Mouse (Mus musculus): Measurements from ENCODE around the gene Inhbc.

Inhbc gene

DNA sequence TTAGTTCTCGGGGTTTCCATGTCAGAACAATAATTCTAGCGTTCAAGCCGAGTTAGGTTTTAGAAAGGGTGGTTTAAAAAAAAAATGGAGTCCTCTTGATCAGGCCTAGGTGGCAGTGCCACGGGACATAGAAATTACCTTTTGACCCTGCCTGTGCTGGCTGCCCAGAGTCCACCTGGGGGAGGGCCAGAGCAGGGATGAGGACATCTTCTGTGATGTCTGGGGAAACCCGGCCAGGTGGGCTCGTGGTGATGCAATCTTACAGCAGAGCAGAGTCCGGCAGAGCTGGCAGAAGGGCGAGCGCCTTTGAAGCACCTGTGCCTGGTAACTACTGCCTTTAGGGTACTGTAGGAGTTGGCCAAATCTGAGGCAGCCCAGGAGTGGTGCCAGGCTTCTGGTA, 18.0 kb downstream of the Inhbc start:
- no peak for DNase-seq (ENCODE audit: extremely low read depth, low read depth)

DNA sequence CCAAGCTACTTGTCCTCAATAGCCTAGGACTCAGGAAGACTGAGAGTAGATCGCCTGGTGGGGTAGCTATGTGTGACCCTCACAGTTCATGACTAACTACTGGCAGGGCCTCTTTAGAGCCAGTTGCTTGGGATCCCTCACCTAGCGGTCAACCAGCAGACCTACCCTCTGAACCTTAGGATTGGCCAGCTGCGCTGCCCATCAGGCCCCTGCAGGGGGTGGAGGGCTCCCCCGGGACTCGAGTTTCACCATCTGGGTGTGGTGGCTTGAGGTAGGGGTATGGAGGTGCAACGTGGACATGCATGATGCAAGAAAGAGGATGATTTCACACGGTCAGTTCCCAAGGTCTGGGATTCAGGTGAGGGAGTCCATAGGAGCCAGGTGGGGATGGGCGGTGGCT, 18.5 kb downstream of the Inhbc start:
- DNase-seq (ENCODE audit: extremely low read depth, low read depth): no peak

DNA sequence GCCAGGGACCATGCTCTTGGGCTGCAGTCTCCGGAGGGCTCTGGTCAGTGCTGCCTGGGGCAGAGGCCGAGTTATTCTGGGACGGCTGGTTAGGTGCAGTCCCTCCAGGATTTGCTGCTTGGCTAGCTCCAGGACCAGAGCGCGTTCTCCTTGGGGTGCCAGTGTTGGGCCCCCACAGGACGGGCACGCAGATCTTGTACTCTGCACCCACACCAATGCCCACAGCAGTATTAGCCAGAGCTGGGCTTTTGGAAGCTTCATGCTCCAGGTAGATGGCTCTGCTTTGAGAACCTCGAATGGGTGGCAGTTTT, 19.0 kb downstream of the Inhbc start:
- no peak for DNase-seq (ENCODE audit: extremely low read depth, low read depth)

DNA sequence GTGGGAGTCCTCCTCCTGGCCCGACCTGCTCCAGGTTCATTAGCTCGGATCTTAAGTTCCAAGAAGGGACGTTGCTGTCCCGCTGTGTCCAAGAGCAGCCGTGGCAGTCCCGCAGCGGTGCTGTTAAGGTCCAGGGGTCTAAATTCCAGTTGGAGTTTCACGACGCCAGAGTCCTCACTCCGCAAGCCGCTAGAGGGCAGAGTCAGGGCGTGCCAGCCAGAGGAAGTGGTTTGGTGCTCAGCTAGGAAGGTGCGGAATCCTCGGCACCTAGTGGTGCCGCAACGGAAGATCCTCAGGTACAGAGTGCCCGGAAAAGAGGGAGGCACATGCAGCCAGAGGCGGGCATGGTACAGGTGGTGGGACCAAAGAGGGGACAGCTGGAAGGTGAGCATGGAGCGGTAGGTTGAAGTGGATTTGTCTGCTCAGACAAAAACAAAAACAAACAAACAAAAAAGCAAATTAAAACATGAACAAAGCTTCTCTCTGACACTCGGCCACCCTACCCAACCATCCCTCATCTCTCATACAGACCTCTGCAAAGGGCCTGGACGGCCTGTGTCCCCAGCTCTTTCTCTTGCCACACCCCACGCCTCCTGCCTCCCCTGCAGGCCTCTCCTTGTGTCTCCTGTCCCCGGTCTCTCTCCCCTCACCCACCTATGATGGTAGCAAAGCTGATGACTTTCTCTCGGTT, 19.5 kb downstream of the Inhbc start:
- peak; percentile 56 for DNase-seq (ENCODE audit: extremely low read depth, low read depth)

DNA sequence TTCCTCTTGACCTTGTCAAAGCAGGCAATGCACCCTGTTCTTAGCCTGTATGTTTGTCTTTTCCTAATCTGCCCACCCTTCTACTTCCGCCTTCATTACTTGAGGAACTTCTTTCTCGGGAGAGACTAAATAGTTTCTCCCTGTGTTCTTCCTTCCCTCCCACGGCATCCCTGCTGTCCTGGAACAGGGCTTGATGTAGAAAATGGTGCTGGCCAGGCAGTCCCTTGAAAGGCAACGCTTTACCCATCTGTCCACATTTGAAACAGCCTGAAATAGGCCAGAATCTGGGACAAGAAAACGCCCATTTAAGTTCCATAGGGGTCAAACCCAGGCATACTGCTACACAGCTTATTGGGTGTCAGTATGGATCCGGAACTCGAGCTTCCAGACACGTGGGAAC, 20.4 kb downstream of the Inhbc start:
- no peak for DNase-seq (ENCODE audit: extremely low read depth, low read depth)

DNA sequence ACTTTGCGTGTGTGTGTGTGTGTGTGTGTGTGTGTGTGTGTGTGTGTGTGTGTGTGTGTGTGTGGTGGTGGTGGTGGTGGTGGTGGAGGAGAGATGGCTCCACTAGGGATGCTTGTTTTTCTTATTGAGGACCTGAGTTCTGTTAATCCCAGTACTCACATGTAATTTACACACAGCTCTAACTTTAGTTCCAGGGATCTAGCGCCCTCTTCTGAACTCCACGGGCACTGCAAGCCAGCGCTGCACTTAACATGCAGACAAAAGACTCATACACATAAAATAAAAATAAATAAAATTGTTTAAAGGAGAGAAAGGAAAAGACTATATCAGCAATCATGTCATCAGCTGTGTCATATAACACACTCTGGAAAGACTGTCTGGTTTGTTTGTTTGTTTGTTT, 21.3 kb downstream of the Inhbc start:
- peak; percentile 43 for DNase-seq (ENCODE audit: extremely low read depth, low read depth)

DNA sequence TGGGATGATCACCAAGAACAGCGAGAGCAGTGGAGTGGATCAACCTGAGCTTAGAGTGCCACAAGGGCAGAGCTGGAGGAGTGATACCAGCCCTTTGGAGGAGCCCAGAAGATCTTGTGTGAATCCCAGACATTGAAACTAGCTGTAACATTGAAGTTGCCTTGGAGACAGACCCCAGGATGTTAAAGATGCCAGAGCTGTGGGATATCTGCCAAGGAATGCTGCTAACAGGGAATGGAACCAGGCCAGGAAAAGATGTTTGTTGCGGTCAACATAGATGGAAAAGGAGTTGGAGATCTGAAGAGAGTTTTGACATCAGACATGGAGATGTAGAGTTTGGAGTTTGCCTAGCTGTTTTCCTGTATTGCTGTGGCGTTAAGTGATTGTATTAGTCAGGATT, 24.1 kb downstream of the Inhbc start:
- DNase-seq (ENCODE audit: extremely low read depth, low read depth): no peak

DNA sequence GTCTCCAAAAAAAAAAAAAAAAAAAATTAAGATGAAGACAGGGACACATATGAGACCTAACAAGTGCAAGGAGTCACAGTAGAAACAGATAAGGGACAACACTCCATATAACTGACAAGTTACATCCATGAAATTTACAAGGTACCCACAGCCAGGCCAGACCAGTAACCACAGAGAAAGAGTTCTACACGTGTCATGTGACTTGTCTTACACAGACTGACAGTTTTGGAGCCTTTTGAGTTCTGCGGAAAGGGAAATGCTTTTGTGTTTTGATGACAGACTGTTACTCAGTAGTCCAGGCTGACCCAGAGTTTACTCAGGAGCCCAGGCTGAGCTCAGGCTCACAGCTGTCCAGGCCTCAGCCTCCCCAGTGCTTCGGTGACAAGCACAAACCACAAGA, 27.2 kb downstream of the Inhbc start:
- DNase-seq (ENCODE audit: extremely low read depth, low read depth): no peak

DNA sequence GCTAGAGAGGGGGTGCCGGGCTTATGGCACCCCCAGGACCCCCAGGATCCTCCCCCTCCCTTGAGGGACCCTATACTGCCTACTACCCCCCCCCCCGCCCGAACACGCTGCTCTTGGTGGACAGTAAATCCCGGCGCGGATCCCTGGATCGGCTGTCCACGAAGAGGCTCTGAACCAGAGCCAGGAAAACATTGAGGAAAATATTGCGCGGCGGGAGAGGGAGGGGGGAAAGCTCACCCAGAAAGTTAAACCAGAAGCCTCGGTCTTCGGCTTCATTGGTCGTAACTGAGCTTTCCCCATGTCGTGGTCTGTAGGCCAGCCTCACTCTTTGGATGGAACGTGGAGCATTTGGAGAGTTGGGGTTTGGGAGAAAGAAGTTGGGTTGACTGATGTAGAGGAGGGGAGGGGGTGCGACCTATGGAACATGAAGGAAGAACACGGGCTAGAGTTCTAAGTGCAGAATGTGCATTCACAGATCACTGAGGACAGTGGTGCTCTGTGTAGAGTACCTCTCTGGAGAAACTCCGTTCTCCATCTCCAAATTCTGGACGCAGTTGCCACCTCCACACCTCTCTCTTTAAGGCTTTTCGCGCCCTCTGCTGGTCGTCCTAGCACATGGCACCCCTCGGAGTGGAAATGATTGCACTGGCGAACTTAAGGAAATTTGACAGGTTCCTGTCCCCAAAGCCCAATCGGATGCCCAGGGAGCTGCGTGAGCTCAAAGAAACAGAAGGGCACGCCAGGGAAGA, 28.2 kb downstream of the Inhbc start, which contains the start of gene Gli1:
Gene Gli1, minus strand, starts transcription at position 84 of the 749 bp plus-strand sequence.
- DNase-seq (ENCODE audit: extremely low read depth, low read depth): peak; percentile 89

DNA sequence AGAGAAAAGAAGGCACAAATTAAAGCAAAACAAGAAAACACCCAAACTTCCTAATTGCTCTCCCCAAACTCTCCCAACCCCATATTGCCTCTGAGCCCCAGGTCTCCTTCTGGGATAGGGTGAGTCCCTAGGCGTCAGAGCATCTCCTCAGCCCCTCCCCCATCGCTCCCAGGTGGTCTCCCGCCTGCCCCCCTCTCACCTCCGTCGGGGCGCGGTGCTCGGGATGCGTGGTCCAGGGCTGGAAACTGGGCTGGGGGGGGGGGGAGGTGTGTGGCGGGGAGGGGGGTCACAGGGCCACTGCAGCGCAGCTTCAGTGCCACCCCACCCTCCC, 28.9 kb downstream of the Inhbc start:
- DNase-seq (ENCODE audit: extremely low read depth, low read depth): no peak

DNA sequence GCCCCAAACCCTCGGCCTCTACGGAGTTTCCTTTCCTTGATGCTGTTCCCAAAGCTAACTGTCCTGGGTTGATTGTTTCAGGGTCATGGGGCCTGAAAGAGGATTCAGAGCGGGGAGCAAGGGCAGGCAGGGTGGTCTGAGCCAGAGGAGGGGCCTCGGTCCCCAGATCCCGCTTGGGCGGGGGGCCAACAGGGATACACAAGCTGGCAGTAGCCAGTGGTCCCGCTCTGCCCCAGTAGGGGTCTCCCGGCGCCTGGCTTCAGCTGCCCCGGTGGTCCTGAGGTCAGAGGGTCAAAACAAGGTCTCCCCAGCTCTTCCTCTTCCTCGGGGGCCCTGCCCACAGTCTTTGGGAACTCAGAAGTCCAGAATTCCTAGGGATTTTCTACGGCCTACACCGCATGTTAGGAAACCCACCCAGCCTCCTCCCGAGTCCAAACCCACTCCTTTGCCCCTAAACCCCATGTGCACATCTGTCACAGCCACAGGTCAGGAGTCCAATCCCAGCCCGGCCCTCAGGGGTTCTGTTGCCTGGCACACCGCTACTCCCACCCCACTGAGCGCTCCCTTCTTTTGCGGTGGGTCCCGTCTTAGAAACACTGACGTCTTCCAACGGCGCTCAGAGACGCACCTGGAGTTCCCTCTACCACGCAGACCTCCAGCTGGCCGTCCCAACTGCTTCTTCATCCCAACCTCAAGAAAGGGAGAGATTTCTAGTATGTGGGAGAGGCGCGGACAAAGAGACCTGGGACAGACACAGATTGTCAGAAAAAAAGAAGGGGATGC, 29.5 kb downstream of the Inhbc start:
- no peak for DNase-seq (ENCODE audit: extremely low read depth, low read depth)

DNA sequence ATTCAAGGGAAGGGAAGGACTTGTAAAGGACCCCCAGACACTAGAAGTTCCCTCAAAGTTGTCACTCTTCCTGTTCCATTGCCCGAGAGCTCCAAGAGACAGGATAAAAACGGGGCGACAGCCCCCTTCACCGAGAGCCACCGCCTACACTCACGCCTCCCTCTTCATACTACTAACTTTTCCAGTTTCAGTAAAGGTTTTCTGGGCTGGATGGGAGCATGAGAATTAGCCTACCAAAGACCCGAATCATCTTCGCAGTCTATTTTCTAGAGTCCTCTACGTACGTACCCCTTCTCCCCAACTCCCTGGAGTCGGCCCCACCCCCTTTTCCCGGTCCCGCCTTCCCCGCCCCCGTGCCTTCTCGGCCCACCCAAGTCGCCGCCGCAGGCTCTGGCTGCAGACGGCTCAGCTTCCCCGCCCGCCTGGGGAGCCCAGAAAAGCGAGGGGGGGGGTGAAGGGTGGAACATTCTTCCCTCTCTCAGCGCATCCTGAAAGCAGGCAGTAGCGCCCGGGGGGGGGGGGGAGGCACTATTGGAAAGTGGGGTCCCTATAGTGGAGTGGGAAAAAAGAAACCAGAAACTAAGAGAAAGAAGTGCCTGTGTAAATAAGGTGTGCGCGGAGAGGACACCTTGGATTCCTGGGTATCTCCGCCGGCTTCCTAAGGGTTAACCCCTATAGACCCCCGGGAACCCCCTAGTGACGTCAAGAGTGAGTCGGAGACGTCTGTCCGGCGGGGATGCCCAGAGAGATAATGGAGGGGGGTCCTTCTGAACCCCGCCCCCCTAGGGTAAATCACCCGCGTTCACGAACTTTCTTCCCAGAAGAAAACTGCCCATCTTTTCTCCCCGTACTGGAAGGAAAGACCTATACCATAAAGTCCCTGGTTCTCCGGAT, 30.3 kb downstream of the Inhbc start:
- DNase-seq (ENCODE audit: extremely low read depth, low read depth): peak; percentile 61

DNA sequence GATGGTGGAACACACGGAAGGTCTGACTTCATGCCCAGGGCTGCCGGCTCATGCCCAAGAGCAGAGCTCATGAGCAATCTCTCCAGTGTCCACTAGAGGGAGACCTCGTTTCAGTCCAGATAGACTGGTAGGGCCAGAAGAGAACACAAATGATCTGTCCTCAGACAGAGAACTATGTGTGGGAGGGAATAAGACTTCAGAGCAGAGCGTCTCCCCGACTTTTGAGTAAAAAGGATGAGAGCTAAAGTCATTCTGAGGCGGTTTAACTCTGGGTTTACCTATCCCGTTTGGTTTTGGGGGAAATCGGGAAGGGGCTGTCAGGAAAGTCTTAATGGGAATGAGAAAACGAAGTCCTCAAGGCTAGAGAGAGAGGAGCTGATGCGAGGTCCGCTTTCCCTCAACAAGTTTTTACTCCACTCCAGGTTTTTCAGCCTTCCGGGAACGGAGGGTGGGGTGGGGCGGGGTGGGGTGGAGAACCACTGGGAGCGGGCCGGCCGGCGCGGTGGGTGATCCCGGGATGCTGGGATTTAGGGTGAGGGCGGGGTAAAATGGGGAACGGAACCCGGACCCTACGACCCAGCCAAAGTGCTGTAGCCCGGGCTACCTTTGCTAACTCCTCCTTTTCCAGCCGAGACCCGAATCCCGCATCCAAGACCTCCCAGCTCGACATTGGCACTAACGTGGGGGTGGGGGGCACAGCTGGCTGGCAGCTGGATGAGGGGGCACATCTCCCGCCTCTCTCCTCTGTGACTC, 31.1 kb downstream of the Inhbc start:
- DNase-seq (ENCODE audit: extremely low read depth, low read depth): peak; percentile 93

DNA sequence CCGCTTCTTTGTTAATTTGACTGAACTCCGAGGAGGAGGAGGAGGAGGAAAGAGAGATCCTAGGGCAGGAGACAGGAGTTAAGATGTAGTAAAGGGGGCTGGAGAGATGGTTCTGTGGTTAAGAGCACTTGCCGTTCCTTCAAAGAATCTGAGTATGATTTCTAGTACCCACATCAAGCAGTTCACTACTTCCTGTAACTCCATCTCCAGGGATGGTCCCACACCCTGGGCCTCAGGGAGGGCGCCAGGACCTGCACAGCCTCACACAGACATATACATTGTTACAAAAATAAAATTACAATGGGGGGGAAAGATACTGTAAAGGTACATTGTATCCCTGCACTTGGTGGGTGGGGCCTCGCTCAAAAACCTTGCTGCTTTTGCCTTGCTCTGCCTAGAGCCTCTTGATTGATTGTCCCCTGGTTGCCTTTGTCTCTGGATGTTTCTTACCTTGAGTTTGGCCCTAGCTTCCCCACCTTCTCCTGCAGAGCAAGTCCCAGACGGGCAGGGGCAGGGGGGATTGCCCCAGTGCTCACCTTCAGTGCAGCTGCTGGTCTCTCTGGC, 32.6 kb downstream of the Inhbc start:
- DNase-seq (ENCODE audit: extremely low read depth, low read depth): no peak

DNA sequence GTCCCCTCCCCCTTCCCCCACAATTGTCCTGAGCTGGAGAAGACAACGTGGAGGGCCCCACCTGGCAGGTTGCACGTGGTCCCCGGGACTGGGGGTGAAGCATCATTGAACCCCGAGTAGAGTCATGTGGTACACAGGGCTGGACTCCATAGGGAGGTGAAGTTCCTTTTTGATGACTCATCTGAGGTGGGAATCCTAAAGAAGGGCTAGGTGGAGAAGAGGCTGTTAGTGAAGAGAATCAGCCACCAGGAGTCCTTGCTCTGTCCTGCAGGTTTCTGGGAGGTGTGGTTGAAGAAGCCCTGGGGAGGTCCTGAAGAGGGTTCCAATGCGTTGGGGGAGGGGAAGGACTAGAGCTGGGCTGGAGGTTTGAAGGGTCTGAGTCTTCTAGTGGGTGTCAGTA, 33.3 kb downstream of the Inhbc start:
- no peak for DNase-seq (ENCODE audit: extremely low read depth, low read depth)

DNA sequence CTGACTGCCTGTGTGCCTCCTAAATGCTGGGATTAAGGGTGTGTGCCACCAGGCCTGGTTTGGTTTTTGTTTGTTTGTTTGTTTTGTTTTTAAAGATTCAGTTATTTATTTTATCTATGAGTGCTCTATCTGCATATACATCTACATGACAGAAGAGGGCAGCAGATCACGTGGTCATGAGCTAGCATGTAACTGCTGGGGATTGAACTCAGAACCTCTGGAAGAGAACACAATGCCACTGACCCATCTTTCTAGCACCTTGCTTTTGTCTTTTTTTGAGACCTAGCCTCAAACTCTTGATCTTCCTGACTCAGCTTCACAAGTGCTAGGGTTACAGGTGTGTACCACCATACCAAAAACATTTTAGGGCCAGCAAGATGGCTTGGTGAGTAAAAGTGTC, 35.0 kb downstream of the Inhbc start:
- no peak for DNase-seq (ENCODE audit: extremely low read depth, low read depth)

DNA sequence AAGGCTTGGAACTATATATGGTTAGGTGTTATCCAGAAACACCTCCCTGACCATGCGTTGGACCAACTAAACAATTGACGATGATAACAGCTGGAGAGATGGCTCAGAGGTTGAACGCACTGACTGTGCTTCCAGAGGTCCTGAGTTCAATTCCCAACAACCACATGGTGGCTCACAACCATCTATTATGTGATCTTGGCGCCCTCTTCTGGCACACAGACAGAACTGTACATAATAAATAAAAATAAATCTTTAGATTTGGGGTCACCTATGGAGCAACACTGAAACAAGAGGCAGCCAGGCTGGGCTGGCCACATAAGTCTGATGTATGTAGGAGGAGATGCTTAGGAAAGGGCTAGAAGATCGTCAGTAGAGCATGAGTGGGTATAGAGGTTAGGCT, 37.1 kb downstream of the Inhbc start:
- DNase-seq (ENCODE audit: extremely low read depth, low read depth): no peak

DNA sequence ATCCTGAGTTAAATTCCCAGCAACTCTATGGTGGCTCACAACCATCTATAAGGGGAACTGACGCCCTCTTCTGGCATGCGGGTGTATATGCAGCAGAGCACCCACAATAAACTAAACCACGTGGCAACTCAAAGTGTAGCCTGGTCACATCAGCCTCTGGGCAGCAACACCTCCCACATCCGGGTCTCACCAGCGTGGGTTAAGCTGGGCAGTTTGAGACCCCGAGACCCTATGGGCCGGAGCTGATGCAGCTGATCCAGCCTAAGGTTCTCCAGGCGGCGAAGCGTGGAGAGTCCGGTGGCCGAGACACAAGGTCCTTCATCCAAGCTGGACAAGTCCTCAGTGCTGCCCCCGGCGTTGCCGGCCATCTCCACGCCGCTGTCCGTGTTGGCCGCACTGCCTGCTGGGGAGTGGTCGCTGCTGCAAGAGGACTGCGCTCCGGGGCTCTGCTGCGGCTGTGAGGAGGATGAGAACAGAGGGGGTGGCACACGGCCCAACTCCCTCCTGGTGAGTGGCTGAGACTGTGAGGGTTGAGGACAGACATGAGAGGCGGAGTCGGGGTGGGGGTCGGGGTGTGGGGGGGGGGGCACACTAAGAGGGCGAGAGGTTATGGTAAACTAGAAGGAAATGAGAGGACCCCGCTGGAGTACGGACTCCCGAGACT, 37.9 kb downstream of the Inhbc start:
- no peak for DNase-seq (ENCODE audit: extremely low read depth, low read depth)

DNA sequence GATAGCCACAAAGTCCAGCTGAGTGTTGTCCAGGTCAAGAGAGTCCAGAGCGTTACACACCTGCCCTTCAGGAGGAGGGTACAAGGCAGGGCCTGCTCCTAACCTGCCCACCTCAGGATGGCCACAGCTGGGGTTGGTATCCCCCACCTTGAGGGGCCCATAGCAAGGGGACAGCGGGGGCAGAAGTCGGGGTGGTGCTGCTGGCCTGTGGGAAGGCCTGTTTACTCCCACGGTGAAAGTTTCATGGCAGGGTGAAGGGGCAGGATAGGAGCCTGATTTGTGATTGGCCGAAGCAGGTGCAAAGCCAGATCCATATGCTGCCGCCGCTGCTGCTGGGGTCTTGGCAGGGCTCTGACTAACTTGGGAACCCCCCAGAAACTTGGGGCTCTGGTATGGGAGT, 40.0 kb downstream of the Inhbc start:
- DNase-seq (ENCODE audit: extremely low read depth, low read depth): no peak
